8 mouse cellular contexts compared by ENCODE assay signal in genomic region chr2:26122171-26123078, GRCm38 (mm10). TPM values are rescaled to one million over a fixed set of nuclear protein-coding genes. Genes with fewer than 3 reads are reported as not detected.
A peak's percentile ranks its signal among the peaks of the same experiment; 100 is the strongest.
DNase-seq lines count a peak whose midpoint lies in the region; ATAC-seq and TF ChIP-seq lines count a peak whose summit lies in the region.

No protein-coding gene starts in this region.

- 0 out of 2 replicates have a peak, but pooled peaks have one; percentile 31 for TF ChIP-seq EP300 in ES-Bruce4 (IDR thresholded peaks at IDR 0.05; ENCODE audit: insufficient read depth, low read depth, low read length)

- peak; percentile 80 for DNase-seq in adrenal gland, postnatal 25 days
- DNase-seq in kidney, postnatal 0 days (ENCODE audit: low spot score), result peak; percentile 52
- peak; percentile 68 for DNase-seq in lung, postnatal 14 days
- DNase-seq in retina, postnatal 1 day, result peak; percentile 61

- H3K36me3 ChIP-seq in ES-Bruce4 (ENCODE audit: control insufficient read depth, insufficient read depth, low read length, poor library complexity, severe bottlenecking), result no peaks in the 10 kb centered on the region
- no peaks in the 10 kb centered on the region for H3K36me3 ChIP-seq in heart, embryonic 14.5 days (ENCODE audit: control insufficient read depth, insufficient read depth, low read length)
- no peaks in the 10 kb centered on the region for H3K36me3 ChIP-seq in kidney, postnatal 0 days (ENCODE audit: insufficient read depth, low read length)

- H3K4me1 ChIP-seq in ES-Bruce4 (ENCODE audit: control insufficient read depth, insufficient read depth, low read length), result peaks cover 3% of the 10 kb centered on the region
- peaks cover 10% of the 10 kb centered on the region for H3K4me1 ChIP-seq in embryonic fibroblast, embryonic 13.5 days (ENCODE audit: control insufficient read depth, insufficient read depth, low read length)
- H3K4me1 ChIP-seq in heart, embryonic 14.5 days (ENCODE audit: control insufficient read depth in 2 of 2, insufficient read depth in 2 of 2, low read length in 2 of 2), result peaks cover 21 to 41% of the 10 kb centered on the region in 2 experiments
- H3K4me1 ChIP-seq in kidney, postnatal 0 days (replicated peaks; ENCODE audit: insufficient read depth, low read length), result peaks cover 28% of the 10 kb centered on the region

- H3K27ac ChIP-seq in ES-Bruce4 (ENCODE audit: insufficient read depth, low read length), result no peak overlapping the region
- H3K27ac ChIP-seq in embryonic fibroblast, embryonic 13.5 days (ENCODE audit: insufficient read depth, low read length), result peak overlapping the region; percentile 7; the same call in 1 of the 2 replicates
- H3K27ac ChIP-seq in heart, embryonic 14.5 days (replicated peaks in 1 of 2; ENCODE audit: control insufficient read depth in 1 of 2, insufficient read depth in 1 of 2, low read depth in 2 of 2, low read length in 2 of 2), result peak overlapping the region in 1 of 2 experiments; percentile 41; a peak in 1 of 4 replicates
- H3K27ac ChIP-seq in kidney, postnatal 0 days, result peak overlapping the region; percentile 75

- H3K4me2 ChIP-seq in heart, embryonic 14.5 days (ENCODE audit: low read length), result peak overlapping the region; percentile 94
- H3K4me2 ChIP-seq in kidney, postnatal 0 days (ENCODE audit: low read length), result peak overlapping the region; percentile 98

- peak; percentile 10 for TF ChIP-seq POLR2A in ES-Bruce4 (IDR thresholded peaks at IDR 0.05; ENCODE audit: insufficient read depth, low read length)
- TF ChIP-seq POLR2A in embryonic fibroblast, embryonic 13.5 days (IDR thresholded peaks at IDR 0.05; ENCODE audit: low read depth, low read length), result peak; percentile 44

- TF ChIP-seq CTCF in ES-Bruce4 (IDR thresholded peaks at IDR 0.05; ENCODE audit: low read depth, low read length), result no peak
- no peak for TF ChIP-seq CTCF in embryonic fibroblast, embryonic 13.5 days (IDR thresholded peaks at IDR 0.05; ENCODE audit: borderline replicate concordance, insufficient read depth, low read length)
- TF ChIP-seq CTCF in kidney, postnatal 0 days (IDR thresholded peaks at IDR 0.05; ENCODE audit: low read depth), result no peak

- H3K4me3 ChIP-seq in ES-Bruce4 (ENCODE audit: low read depth, low read length), result peak overlapping the region; percentile 87
- H3K4me3 ChIP-seq in embryonic fibroblast, embryonic 13.5 days (ENCODE audit: insufficient read depth, low read length), result peak overlapping the region; percentile 57
- H3K4me3 ChIP-seq in heart, embryonic 14.5 days (ENCODE audit: control insufficient read depth in 1 of 2, insufficient read depth in 1 of 2, low read depth in 1 of 2, low read length in 2 of 2), result peak overlapping the region; percentile 83 to 90
- H3K4me3 ChIP-seq in kidney, postnatal 0 days (replicated peaks; ENCODE audit: low read depth, low read length), result peak overlapping the region; percentile 76

- ATAC-seq in heart, embryonic 14.5 days (ENCODE audit: insufficient number of reproducible peaks, insufficient read depth, low FRiP score, low read depth), result peak; percentile 35; the same call in 1 of the 2 replicates
- peak; percentile 67 for ATAC-seq in kidney, postnatal 0 days (replicated peaks; ENCODE audit: low FRiP score, low read depth)
- ATAC-seq in monocyte, adult 5-6 weeks (replicated peaks; ENCODE audit: insufficient number of reproducible peaks, low FRiP score, low TSS enrichment, poor library complexity, severe bottlenecking), result no peak

- H3K9me3 ChIP-seq in ES-Bruce4 (replicated peaks; ENCODE audit: control insufficient read depth, insufficient read depth, low read length, poor library complexity, severe bottlenecking), result no peaks in the 10 kb centered on the region
- no peaks in the 10 kb centered on the region for H3K9me3 ChIP-seq in heart, embryonic 14.5 days (ENCODE audit: control insufficient read depth, low read length)
- H3K9me3 ChIP-seq in kidney, postnatal 0 days (replicated peaks; ENCODE audit: low read length), result no peaks in the 10 kb centered on the region

- H3K9ac ChIP-seq in ES-Bruce4 (ENCODE audit: low read depth, poor library complexity, severe bottlenecking), result peak overlapping the region; percentile 81
- peak overlapping the region; percentile 86 for H3K9ac ChIP-seq in heart, embryonic 14.5 days (ENCODE audit: low read length)
- peak overlapping the region; percentile 74 for H3K9ac ChIP-seq in kidney, postnatal 0 days (ENCODE audit: low read depth, low read length)

- no peaks in the 10 kb centered on the region for H3K27me3 ChIP-seq in ES-Bruce4 (ENCODE audit: control insufficient read depth, insufficient read depth, low read length, poor library complexity, severe bottlenecking)
- no peaks in the 10 kb centered on the region; the same call in 1 of the 2 replicates for H3K27me3 ChIP-seq in heart, embryonic 14.5 days (ENCODE audit: control insufficient read depth, insufficient read depth, low read length)
- 0 out of 2 replicates have a peak, but pooled peaks cover 3% of the 10 kb centered on the region for H3K27me3 ChIP-seq in kidney, postnatal 0 days (ENCODE audit: insufficient read depth, low read length)

- WGBS in heart, embryonic 14.5 days, result under 1% methylated on average over 98 of the region's 109 CpGs
- WGBS in kidney, postnatal 0 days, result under 1% methylated on average over 69 of the region's 109 CpGs

RNA-seq across cellular contexts. Expression of gene Nacc2, which starts 0.6 kb away (rescaled TPM):
- polyA plus RNA-seq in ES-Bruce4 (2011; ENCODE audit: insufficient read depth, insufficient read length, low read depth, missing spikeins), result 4.0 and 5.9 TPM in 2 replicates
- 25.8 and 36.6 TPM in 2 replicates for total RNA-seq in adrenal gland, postnatal 25 days (2021)
- 21.1 and 23.1 TPM in 2 replicates for polyA plus RNA-seq in embryonic fibroblast, embryonic 13.5 days (2011; ENCODE audit: insufficient read length, low read depth, missing spikeins)
- polyA plus RNA-seq in heart, embryonic 14.5 days (2014; fragmentation: Nextera tagmentation; extraction: Ambion mirVana), result 6.2 and 6.9 TPM in 2 replicates
- polyA plus RNA-seq in kidney, postnatal 0 days (2015; fragmentation: Nextera tagmentation; extraction: Ambion mirVana), result 11.3 and 12.2 TPM in 2 replicates
- total RNA-seq in monocyte, adult 5-6 weeks (2017), result 1.1 to 3.6 TPM (median 1.4 TPM) in 3 replicates
